Mouse (Mus musculus) kidney, embryonic 15.5 days (tissue): ENCODE data around the gene Uxs1. TPM values are rescaled to one million over a fixed set of nuclear protein-coding genes. Genes with fewer than 3 reads are reported as not detected.

Source experiments
- ATAC-seq: fragments of 200-750 bp; cut with Nextera tagmentation; replicated peaks from 2 replicates; pipeline ENCODE4 v1.8.0; 2017; ENCODE audit warnings: moderate TSS enrichment; ENCODE audit not compliant: low FRiP score
- H3K27ac ChIP-seq: fragments of 300-500 bp; sonication (generic); 2 replicates; pipeline ENCODE4 v1.5.1; 2015; ENCODE audit warnings: mild to moderate bottlenecking, inconsistent platforms
- H3K27me3 ChIP-seq: fragments of 300-500 bp; sonication (generic); 2 replicates; pipeline ENCODE4 v1.6.1; 2015; ENCODE audit warnings: inconsistent platforms
- H3K36me3 ChIP-seq: fragments of 300-500 bp; sonication (generic); 2 replicates; pipeline ENCODE4 v1.6.1; 2015; ENCODE audit warnings: inconsistent platforms
- H3K4me1 ChIP-seq: fragments of 300-500 bp; sonication (generic); 2 replicates; pipeline ENCODE4 v1.6.1; 2015; ENCODE audit warnings: inconsistent platforms
- H3K4me2 ChIP-seq: fragments of 300-500 bp; sonication (generic); 2 replicates; pipeline ENCODE4 v1.6.1; 2015; ENCODE audit warnings: moderate library complexity, mild to moderate bottlenecking, inconsistent platforms
- H3K4me3 ChIP-seq: fragments of 300-500 bp; sonication (generic); replicated peaks from 2 replicates; pipeline ENCODE4 v1.5.1; 2015; ENCODE audit warnings: mild to moderate bottlenecking, inconsistent platforms
- H3K9ac ChIP-seq: fragments of 300-500 bp; sonication (generic); 2 replicates; pipeline ENCODE4 v1.6.1; 2015; ENCODE audit warnings: mild to moderate bottlenecking, inconsistent platforms
- H3K9me3 ChIP-seq: fragments of 300-500 bp; sonication (generic); replicated peaks from 2 replicates; pipeline ENCODE4 v1.6.1; 2016; ENCODE audit warnings: inconsistent platforms
- WGBS: fragments of 180-500 bp; shearing (Covaris S2); methylation state at CpG from one replicate; pipeline ENCODE4 v1.1.7; 2015; ENCODE audit warnings: mixed read lengths; 5-methylcytosine and 5-hydroxymethylcytosine counted together
- polyA plus RNA-seq: library from polyadenylated mRNA; unstranded; fragments of >200 nt; fragmentation: Nextera tagmentation; extraction: Ambion mirVana; gene quantifications from 2 replicates; pipeline ENCODE4 v1.2.1, GENCODE M21; 2015

The Uxs1 gene
- polyA plus RNA-seq, 1 experiment from 2014 or later, result 26.4 TPM

GRCm38 (mm10) chr1:43764481-43764880, 63.1 kb downstream of the Uxs1 start:
- Histone ChIP-seq H3K27me3 (no peaks in the 10 kb centered on the region), H3K4me1 (no peaks in the 10 kb centered on the region), H3K4me2 (no peak overlapping the region), H3K36me3 (peaks cover 34% of the 10 kb centered on the region), H3K27ac (no peak overlapping the region), H3K9me3 (no peaks in the 10 kb centered on the region), H3K9ac (no peak overlapping the region), H3K4me3 (no peak overlapping the region)
- WGBS, result 94% methylated on average over 2 of the region's 2 CpGs
- ATAC-seq, result no peak

DNA sequence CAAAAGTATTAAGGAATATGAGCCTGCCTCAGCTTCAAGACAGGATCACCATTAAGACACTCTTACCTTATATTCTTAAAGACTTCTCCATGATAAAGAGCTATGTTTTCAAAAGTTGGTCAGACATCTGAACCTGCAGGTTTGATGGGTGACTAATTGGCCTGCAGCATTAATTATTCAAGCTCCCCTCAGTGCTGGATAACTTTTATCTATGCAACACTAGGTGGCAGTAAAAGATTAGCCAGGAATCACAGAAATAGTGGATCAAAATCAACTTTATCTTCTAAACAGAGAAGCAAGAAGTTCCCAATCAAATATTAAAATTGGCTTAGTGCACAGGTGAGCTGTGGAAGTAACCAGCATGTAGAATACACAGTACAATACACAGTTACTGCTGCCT, 67.5 kb downstream of the Uxs1 start:
- Histone ChIP-seq H3K27me3 (no peaks in the 10 kb centered on the region), H3K27ac (no peak overlapping the region), H3K4me3 (no peak overlapping the region), H3K9me3 (no peaks in the 10 kb centered on the region), H3K4me2 (no peak overlapping the region), H3K9ac (no peak overlapping the region), H3K36me3 (peaks cover 55% of the 10 kb centered on the region), H3K4me1 (no peaks in the 10 kb centered on the region)
- ATAC-seq, result no peak

- peaks cover 61% of the 10 kb centered on the region for H3K36me3 ChIP-seq
- WGBS, result 91% methylated on average over 8 of the region's 8 CpGs
Observed at GRCm38 (mm10) chr1:43754448-43755312, 72.9 kb downstream of the Uxs1 start.

GRCm38 (mm10) chr1:43738519-43738894, 89.1 kb downstream of the Uxs1 start:
- no peaks in the 10 kb centered on the region for H3K4me1 ChIP-seq
- ATAC-seq, result no peak
- H3K27ac ChIP-seq, result no peak overlapping the region
- H3K36me3 ChIP-seq, result no peaks in the 10 kb centered on the region
- H3K27me3 ChIP-seq, result no peaks in the 10 kb centered on the region
- H3K4me2 ChIP-seq, result no peak overlapping the region
- H3K9me3 ChIP-seq, result no peaks in the 10 kb centered on the region
- H3K9ac ChIP-seq, result no peak overlapping the region
- no peak overlapping the region for H3K4me3 ChIP-seq
- WGBS, result 84% methylated on average over 10 of the region's 10 CpGs

More at GRCm38 (mm10) chr1:43754448-43755312, 72.9 kb downstream of the Uxs1 start:
- no peaks in the 10 kb centered on the region for H3K9me3 ChIP-seq
- H3K9ac ChIP-seq, result no peak overlapping the region
- H3K4me3 ChIP-seq, result no peak overlapping the region
- H3K4me1 ChIP-seq, result no peaks in the 10 kb centered on the region
- H3K27me3 ChIP-seq, result no peaks in the 10 kb centered on the region
- no peak for ATAC-seq
- no peak overlapping the region for H3K27ac ChIP-seq
- H3K4me2 ChIP-seq, result no peak overlapping the region

DNA sequence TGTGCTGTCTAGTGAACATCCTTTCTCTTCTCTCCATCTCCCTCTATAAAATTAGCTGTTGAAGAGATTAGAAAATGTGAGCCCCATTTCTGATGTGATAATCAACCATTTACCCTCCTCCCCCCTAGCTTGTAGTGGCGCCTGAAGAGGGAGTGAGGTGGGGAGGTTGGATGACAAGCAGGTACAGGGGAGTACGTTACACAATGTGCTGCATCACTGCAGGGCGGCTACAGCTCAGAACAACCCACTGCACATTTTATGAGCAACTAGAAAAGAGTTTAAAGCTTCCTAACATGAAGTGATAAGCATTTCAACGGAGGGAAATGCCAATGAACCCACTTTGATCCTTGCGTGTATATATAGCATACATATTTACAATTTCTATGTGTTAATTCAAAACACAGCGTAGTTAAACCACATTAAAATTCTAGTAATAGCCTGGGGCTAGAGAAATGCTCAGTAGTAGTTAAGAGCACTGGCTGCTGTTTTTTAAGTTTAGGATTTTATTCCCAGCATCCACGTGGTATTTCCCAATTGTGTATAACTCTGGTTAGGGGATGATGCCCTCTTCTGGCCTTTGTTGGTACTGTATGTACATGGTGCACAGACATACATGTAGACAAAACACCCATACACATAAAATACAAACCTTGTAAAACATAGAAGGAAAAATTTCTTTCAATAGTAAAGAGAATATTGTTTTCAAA, 89.6 kb downstream of the Uxs1 start:
- no peak overlapping the region for H3K27ac ChIP-seq
- WGBS, result 64% methylated on average over 7 of the region's 7 CpGs

DNA sequence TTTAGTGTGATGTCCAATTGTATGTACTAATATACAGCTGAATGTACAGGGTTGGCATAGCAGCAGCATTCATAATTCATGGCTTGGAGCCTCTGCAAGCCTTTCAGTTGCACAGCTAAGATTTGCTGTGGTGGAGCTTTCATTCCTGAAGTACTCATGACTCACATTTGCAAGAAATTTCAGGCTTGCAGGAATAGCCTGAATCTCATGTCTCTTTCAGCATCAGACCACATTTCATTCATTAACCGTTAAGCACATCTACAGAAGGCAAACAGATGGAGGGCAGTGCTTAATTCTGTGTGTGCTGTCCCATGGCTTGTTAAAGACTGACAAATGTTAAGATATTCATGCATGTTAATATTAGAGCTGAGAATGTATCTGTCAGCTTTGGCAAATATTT, 94.9 kb downstream of the Uxs1 start:
- Histone ChIP-seq H3K36me3 (no peaks in the 10 kb centered on the region), H3K9ac (no peak overlapping the region), H3K4me1 (peaks cover 6% of the 10 kb centered on the region), H3K4me3 (no peak overlapping the region), H3K27ac (no peak overlapping the region), H3K9me3 (no peaks in the 10 kb centered on the region), H3K27me3 (no peaks in the 10 kb centered on the region), H3K4me2 (no peak overlapping the region)
- 75% methylated on average over 1 of the region's 1 CpGs for WGBS
- no peak for ATAC-seq

More for the DNA sequence above, 89.6 kb downstream of the Uxs1 start:
- ATAC-seq, result 0 out of 2 replicates have a peak, but pooled peaks have one; percentile 40
- Histone ChIP-seq H3K9ac (no peak overlapping the region), H3K4me3 (no peak overlapping the region), H3K27me3 (no peaks in the 10 kb centered on the region), H3K9me3 (no peaks in the 10 kb centered on the region), H3K4me1 (no peaks in the 10 kb centered on the region), H3K36me3 (no peaks in the 10 kb centered on the region), H3K4me2 (no peak overlapping the region)

GRCm38 (mm10) chr1:43732100-43732499, 95.5 kb downstream of the Uxs1 start:
- Histone ChIP-seq H3K4me1 (peaks cover 6% of the 10 kb centered on the region), H3K4me3 (no peak overlapping the region), H3K9me3 (no peaks in the 10 kb centered on the region), H3K36me3 (no peaks in the 10 kb centered on the region), H3K27me3 (no peaks in the 10 kb centered on the region), H3K4me2 (no peak overlapping the region), H3K9ac (no peak overlapping the region), H3K27ac (no peak overlapping the region)
- WGBS, result 81% methylated on average over 4 of the region's 4 CpGs
- ATAC-seq, result no peak

DNA sequence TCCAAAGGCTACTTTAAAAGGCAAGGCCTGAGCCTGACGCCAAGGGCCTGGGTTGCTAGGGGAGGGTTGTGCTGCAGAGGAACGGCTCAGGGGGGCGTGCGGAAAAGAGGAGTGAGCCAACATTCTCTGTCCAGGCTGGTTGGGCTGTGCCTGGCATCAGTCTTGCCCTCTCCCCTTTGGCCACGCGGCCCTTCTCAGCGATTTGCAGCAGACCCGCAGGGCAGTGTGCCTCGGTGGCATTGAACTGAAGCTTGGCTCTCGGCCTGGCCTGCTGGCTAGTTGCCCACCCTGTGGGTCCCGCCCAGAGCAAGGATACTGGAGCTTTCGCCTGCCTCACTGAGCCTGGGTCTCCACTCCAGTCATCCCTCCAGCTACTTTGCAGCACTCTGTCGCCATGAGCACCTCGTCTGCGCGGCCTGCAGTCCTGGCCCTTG, 97.1 kb downstream of the Uxs1 start, which contains the start of gene 1500015O10Rik:
Gene 1500015O10Rik (plus strand): TSS at position 112 of the 434 bp plus-strand sequence.
- H3K9me3 ChIP-seq, result no peaks in the 10 kb centered on the region
- peaks cover 6% of the 10 kb centered on the region for H3K4me1 ChIP-seq
- 58% methylated on average over 16 of the region's 16 CpGs for WGBS
- H3K27ac ChIP-seq, result 0 out of 2 replicates have a peak within 1 kb of the TSS, but pooled peaks have one; percentile 14
- no peak within 1 kb of the TSS for H3K4me2 ChIP-seq
- no peaks in the 10 kb centered on the region for H3K27me3 ChIP-seq
- H3K36me3 ChIP-seq, result no peaks in the 10 kb centered on the region
- H3K4me3 ChIP-seq, result no peak within 1 kb of the TSS
- 0 out of 2 replicates have a peak, but pooled peaks have one; percentile 49 for ATAC-seq
- no peak within 1 kb of the TSS for H3K9ac ChIP-seq

- no peak overlapping the region for H3K4me3 ChIP-seq
- no peak overlapping the region for H3K4me2 ChIP-seq
- H3K36me3 ChIP-seq, result no peaks in the 10 kb centered on the region
- no peaks in the 10 kb centered on the region for H3K27me3 ChIP-seq
- WGBS, result 68% methylated on average over 1 of the region's 1 CpGs
- peaks cover 4% of the 10 kb centered on the region; the same call in 1 of the 2 replicates for H3K4me1 ChIP-seq
- H3K9me3 ChIP-seq, result no peaks in the 10 kb centered on the region
- ATAC-seq, result no peak
- H3K27ac ChIP-seq, result no peak overlapping the region
- no peak overlapping the region for H3K9ac ChIP-seq
Observed at GRCm38 (mm10) chr1:43722459-43722858, 105.1 kb downstream of the Uxs1 start.

GRCm38 (mm10) chr1:43718793-43719192, 108.8 kb downstream of the Uxs1 start:
- Histone ChIP-seq H3K4me3 (no peak overlapping the region), H3K27me3 (no peaks in the 10 kb centered on the region), H3K4me1 (peaks cover 4% of the 10 kb centered on the region; the same call in 1 of the 2 replicates), H3K36me3 (no peaks in the 10 kb centered on the region), H3K4me2 (no peak overlapping the region), H3K9me3 (no peaks in the 10 kb centered on the region), H3K27ac (no peak overlapping the region), H3K9ac (no peak overlapping the region)
- 33% methylated on average over 2 of the region's 2 CpGs for WGBS
- ATAC-seq, result no peak

DNA sequence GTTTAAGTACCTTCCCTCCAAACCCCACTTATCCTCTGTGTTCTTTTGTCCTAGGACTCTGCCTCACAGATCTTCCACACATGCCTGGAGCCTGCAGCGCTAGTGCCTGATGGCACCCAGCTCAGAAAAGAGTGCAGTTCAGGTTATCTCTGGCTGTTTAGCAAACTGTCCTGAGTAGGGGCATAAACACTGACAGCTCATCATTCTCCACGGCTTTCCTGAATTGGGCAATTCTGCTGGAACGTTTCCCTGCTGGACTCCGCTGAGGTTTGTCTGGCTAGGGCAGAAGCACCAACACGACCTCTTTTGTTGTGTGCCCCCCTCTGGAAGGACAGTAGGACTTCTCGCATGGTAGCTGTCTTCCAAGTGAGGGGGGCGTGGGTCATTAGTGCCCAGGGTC, 109.6 kb downstream of the Uxs1 start:
- H3K9me3 ChIP-seq, result no peaks in the 10 kb centered on the region
- peaks cover 4% of the 10 kb centered on the region; the same call in 1 of the 2 replicates for H3K4me1 ChIP-seq
- H3K27ac ChIP-seq, result no peak overlapping the region
- no peaks in the 10 kb centered on the region for H3K36me3 ChIP-seq
- no peaks in the 10 kb centered on the region for H3K27me3 ChIP-seq
- H3K9ac ChIP-seq, result no peak overlapping the region
- no peak overlapping the region for H3K4me3 ChIP-seq
- no peak overlapping the region for H3K4me2 ChIP-seq
- whole genome bisulfite sequencing, result 55% methylated on average over 7 of the region's 7 CpGs
- ATAC-seq, result no peak

GRCm38 (mm10) chr1:43714841-43715240, 112.8 kb downstream of the Uxs1 start:
- no peaks in the 10 kb centered on the region for H3K9me3 ChIP-seq
- H3K9ac ChIP-seq, result no peak overlapping the region
- 80% methylated on average over 2 of the region's 2 CpGs for WGBS
- H3K4me3 ChIP-seq, result no peak overlapping the region
- peaks cover 4% of the 10 kb centered on the region; the same call in 1 of the 2 replicates for H3K4me1 ChIP-seq
- H3K27me3 ChIP-seq, result no peaks in the 10 kb centered on the region
- H3K36me3 ChIP-seq, result no peaks in the 10 kb centered on the region
- H3K4me2 ChIP-seq, result no peak overlapping the region
- no peak overlapping the region for H3K27ac ChIP-seq
- no peak for ATAC-seq
